Mouse (Mus musculus) thymus, postnatal 10 days (tissue): Measurements from ENCODE around the gene Hnf4a.

Experiments used
- DNase-seq, 2 experiments: peaks; one replicate each; pipeline ENCODE4 v3.0.0; 2021; ENCODE audit warnings: low spot score in 2 of 2

Gene Hnf4a

GRCm38 (mm10) chr2:163490656-163491055 is 16.0 kb upstream of the Hnf4a start:
- no peak for DNase-seq

- no peak for DNase-seq
These were observed 15.3 kb upstream of the Hnf4a start for GRCm38 (mm10) chr2:163491351-163491750.

- no peak for DNase-seq
These were observed 14.6 kb upstream of the Hnf4a start, which contains the start of gene R3hdml for GRCm38 (mm10) chr2:163492018-163492417. Gene R3hdml (plus strand): TSS chr2:163492318.

- DNase-seq: no peak
These were observed 13.6 kb upstream of the Hnf4a start for GRCm38 (mm10) chr2:163493031-163493430.

GRCm38 (mm10) chr2:163493976-163494375 is 12.6 kb upstream of the Hnf4a start:
- no peak for DNase-seq

- DNase-seq: no peak
These were observed 12.2 kb upstream of the Hnf4a start for GRCm38 (mm10) chr2:163494456-163494855.

GRCm38 (mm10) chr2:163502219-163502618 is 4.4 kb upstream of the Hnf4a start:
- DNase-seq: no peak

GRCm38 (mm10) chr2:163503191-163503590 is 3.4 kb upstream of the Hnf4a start:
- no peak for DNase-seq

- DNase-seq: no peak
These were observed 19.2 kb downstream of the Hnf4a start for GRCm38 (mm10) chr2:163525761-163526243.

- DNase-seq: no peak
These were observed 20.9 kb downstream of the Hnf4a start for GRCm38 (mm10) chr2:163527497-163527896.

GRCm38 (mm10) chr2:163530418-163530817 is 23.8 kb downstream of the Hnf4a start:
- DNase-seq: no peak

- DNase-seq: peak; percentile 42 to 81
These were observed 25.3 kb downstream of the Hnf4a start for GRCm38 (mm10) chr2:163531917-163532316.

- no peak for DNase-seq
These were observed 26.6 kb downstream of the Hnf4a start for GRCm38 (mm10) chr2:163533226-163533625.

- DNase-seq: peak; percentile 71 to 87
These were observed 28.4 kb downstream of the Hnf4a start for GRCm38 (mm10) chr2:163534958-163535524.

GRCm38 (mm10) chr2:163537443-163537842 is 30.8 kb downstream of the Hnf4a start:
- no peak for DNase-seq

GRCm38 (mm10) chr2:163538410-163538809 is 31.8 kb downstream of the Hnf4a start:
- DNase-seq: no peak

GRCm38 (mm10) chr2:163539321-163540040 is 32.9 kb downstream of the Hnf4a start:
- DNase-seq: no peak

GRCm38 (mm10) chr2:163540231-163541117 is 33.9 kb downstream of the Hnf4a start:
- no peak for DNase-seq

- DNase-seq: no peak
These were observed 35.1 kb downstream of the Hnf4a start for GRCm38 (mm10) chr2:163541568-163542182.

- no peak for DNase-seq
These were observed 36.1 kb downstream of the Hnf4a start for GRCm38 (mm10) chr2:163542674-163543073.

- DNase-seq: no peak
These were observed 40.2 kb downstream of the Hnf4a start for GRCm38 (mm10) chr2:163546623-163547318.
